Mouse (Mus musculus) embryonic facial prominence, embryonic 15.5 days (tissue): ENCODE results near the gene Otulin. TPM values are rescaled to one million over a fixed set of nuclear protein-coding genes. Genes with fewer than 3 reads are reported as not detected.

Experiments used
- ATAC-seq: fragments of 200-750 bp; cut with Nextera tagmentation; 2 replicates; pipeline ENCODE4 v1.8.0; 2017; ENCODE audit warnings: low read depth, moderate TSS enrichment; ENCODE audit not compliant: insufficient number of reproducible peaks, low FRiP score, low TSS enrichment
- H3K27ac ChIP-seq: fragments of 300-500 bp; sonication (generic); replicated peaks from 2 replicates; pipeline ENCODE4 v1.5.1; 2015; ENCODE audit warnings: mild to moderate bottlenecking, inconsistent platforms
- H3K27me3 ChIP-seq: fragments of 300-500 bp; sonication (generic); 2 replicates; pipeline ENCODE4 v1.6.1; 2015; ENCODE audit warnings: inconsistent platforms
- H3K36me3 ChIP-seq: fragments of 300-500 bp; sonication (generic); 2 replicates; pipeline ENCODE4 v1.6.1; 2015; ENCODE audit warnings: mild to moderate bottlenecking, inconsistent platforms
- H3K4me1 ChIP-seq: fragments of 300-500 bp; sonication (generic); 2 replicates; pipeline ENCODE4 v1.6.1; 2015; ENCODE audit warnings: inconsistent platforms
- H3K4me2 ChIP-seq: fragments of 300-500 bp; sonication (generic); replicated peaks from 2 replicates; pipeline ENCODE4 v1.6.1; 2015; ENCODE audit warnings: mild to moderate bottlenecking, inconsistent platforms
- H3K4me3 ChIP-seq: fragments of 300-500 bp; sonication (generic); replicated peaks from 2 replicates; pipeline ENCODE4 v1.5.1; 2015; ENCODE audit warnings: mild to moderate bottlenecking, inconsistent platforms
- H3K9ac ChIP-seq: fragments of 300-500 bp; sonication (generic); 2 replicates; pipeline ENCODE4 v1.6.1; 2015; ENCODE audit warnings: inconsistent platforms
- H3K9me3 ChIP-seq: fragments of 300-500 bp; sonication (generic); replicated peaks from 2 replicates; pipeline ENCODE4 v1.6.1; 2016; ENCODE audit warnings: inconsistent platforms
- WGBS: fragments of 180-500 bp; shearing (Covaris S2); methylation state at CpG from one replicate; pipeline ENCODE4 v1.1.7; 2015; 5-methylcytosine and 5-hydroxymethylcytosine counted together
- polyA plus RNA-seq: library from polyadenylated mRNA; unstranded; fragments of >200 nt; fragmentation: Nextera tagmentation; extraction: Ambion mirVana; gene quantifications from 2 replicates; pipeline ENCODE4 v1.2.1, GENCODE M21; 2015

Gene Otulin
- polyA plus RNA-seq, 1 experiment from 2014 or later, result 29.7 TPM

DNA sequence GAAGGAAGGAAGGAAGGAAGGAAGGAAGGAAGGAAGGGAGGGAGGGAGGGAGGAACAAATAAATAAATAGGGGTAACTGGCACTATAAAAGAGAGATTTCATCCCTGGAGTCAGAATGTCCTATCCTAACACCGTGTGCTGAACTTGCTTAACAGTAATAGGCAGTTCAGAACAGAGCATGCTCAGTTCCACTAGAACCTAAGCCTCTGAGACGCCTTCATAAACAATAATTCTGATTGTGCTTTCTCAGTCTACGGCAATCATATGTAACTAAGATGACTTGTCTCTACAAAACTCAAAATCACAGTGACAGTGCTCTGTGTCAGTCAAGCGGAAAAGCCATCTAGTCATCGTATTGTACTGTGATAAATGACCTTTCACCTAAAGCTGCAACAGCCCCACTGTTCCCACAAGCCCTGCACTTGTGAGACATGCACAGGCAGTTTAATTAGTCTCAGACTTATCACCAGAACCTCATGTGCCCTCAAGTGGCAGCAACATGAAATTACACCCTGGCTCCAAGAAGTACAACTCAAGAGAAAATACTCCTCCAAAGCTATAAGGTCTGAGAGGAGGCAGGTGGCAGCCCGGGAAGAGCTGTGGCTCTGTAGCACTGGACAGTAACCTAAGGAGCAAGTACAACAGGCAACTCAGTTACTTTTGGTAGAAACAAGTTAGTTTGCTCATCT is 17.8 kb downstream of the Otulin start:
- no peak overlapping the region for H3K9ac ChIP-seq
- no peak overlapping the region for H3K27ac ChIP-seq
- no peaks in the 10 kb centered on the region for H3K9me3 ChIP-seq
- 50% methylated on average over 6 of the region's 6 CpGs for WGBS
- H3K4me3 ChIP-seq, result no peak overlapping the region
- no peaks in the 10 kb centered on the region for H3K27me3 ChIP-seq
- H3K4me1 ChIP-seq, result no peaks in the 10 kb centered on the region
- 0 out of 2 replicates have a peak, but pooled peaks have one; percentile 39 for ATAC-seq
- H3K36me3 ChIP-seq, result peaks cover 41% of the 10 kb centered on the region
- no peak overlapping the region for H3K4me2 ChIP-seq

DNA sequence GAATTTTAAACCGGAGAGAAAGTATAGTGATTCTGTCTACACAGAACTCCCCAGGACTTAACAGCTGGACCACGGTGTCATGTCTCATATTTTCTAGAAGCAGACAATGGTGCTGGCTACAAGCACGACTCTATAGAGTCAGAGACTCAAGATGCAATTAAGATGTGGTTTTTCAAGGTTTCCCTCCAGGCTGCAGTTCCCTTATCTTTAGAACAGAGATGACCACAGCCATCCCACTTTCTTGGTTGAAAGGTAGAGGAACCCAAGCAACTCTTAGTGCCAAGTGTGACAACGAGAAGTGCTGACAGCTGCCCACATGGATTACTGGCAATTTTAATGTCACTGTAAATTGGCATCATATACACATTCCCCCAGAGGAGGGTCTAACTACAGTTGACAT is 20.9 kb downstream of the Otulin start:
- no peak overlapping the region for H3K27ac ChIP-seq
- peaks cover 47% of the 10 kb centered on the region for H3K36me3 ChIP-seq
- no peak for ATAC-seq
- no peak overlapping the region for H3K9ac ChIP-seq
- no peaks in the 10 kb centered on the region for H3K27me3 ChIP-seq
- WGBS, result 69% methylated on average over 4 of the region's 4 CpGs
- no peaks in the 10 kb centered on the region for H3K4me1 ChIP-seq
- H3K4me3 ChIP-seq, result no peak overlapping the region
- H3K4me2 ChIP-seq, result no peak overlapping the region
- H3K9me3 ChIP-seq, result no peaks in the 10 kb centered on the region

GRCm38 (mm10) chr15:27605252-27605651 is 25.2 kb downstream of the Otulin start:
- peaks cover 47% of the 10 kb centered on the region for H3K36me3 ChIP-seq
- 80% methylated on average over 3 of the region's 3 CpGs for WGBS
- no peak overlapping the region for H3K4me2 ChIP-seq
- no peak overlapping the region for H3K9ac ChIP-seq
- no peaks in the 10 kb centered on the region for H3K9me3 ChIP-seq
- H3K27me3 ChIP-seq, result no peaks in the 10 kb centered on the region
- ATAC-seq, result no peak
- H3K4me1 ChIP-seq, result no peaks in the 10 kb centered on the region
- no peak overlapping the region for H3K27ac ChIP-seq
- H3K4me3 ChIP-seq, result no peak overlapping the region

DNA sequence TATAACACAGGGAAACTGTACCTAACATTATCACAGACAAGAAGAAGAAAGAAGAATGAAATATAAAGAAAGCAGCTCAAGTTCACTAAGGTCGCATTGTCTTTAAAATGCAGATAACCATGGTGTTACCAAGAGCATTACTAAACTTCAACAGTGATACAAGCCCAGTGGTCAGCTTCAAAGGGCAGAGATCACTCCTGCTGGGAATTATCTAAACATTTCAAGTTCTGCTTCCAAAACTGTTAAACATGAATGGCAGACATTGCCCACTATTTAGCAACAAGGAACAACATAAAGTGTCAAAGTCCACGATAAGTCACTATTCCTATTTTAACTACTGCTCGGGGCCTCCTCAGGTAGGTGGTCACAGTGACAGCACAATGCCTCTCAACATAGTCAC is 25.9 kb downstream of the Otulin start:
- H3K27me3 ChIP-seq, result no peaks in the 10 kb centered on the region
- 94% methylated on average over 3 of the region's 3 CpGs for WGBS
- H3K36me3 ChIP-seq, result peaks cover 52% of the 10 kb centered on the region
- H3K4me3 ChIP-seq, result no peak overlapping the region
- no peak overlapping the region for H3K9ac ChIP-seq
- H3K9me3 ChIP-seq, result no peaks in the 10 kb centered on the region
- H3K27ac ChIP-seq, result no peak overlapping the region
- H3K4me2 ChIP-seq, result no peak overlapping the region
- H3K4me1 ChIP-seq, result no peaks in the 10 kb centered on the region
- ATAC-seq, result no peak

DNA sequence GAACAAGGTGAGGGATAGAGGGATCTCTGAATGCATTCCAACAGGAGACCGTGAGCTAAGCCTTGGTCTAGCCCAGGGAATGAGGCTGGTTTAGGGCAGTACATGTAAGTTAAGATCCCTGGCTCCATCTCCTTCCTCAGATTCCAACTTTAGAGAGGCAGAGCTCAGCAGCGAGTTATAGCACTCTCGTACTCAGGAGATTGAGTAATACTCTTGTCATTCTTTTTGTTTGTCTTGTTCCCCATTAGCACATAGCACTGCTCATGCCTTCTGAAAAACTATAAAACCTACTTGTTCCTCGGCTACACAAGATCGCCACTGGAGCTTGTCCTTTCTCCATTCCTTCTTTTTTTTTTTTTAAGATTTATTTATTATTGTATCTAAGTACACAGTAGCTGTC is 30.0 kb downstream of the Otulin start:
- peaks cover 26% of the 10 kb centered on the region; the same call in 1 of the 2 replicates for H3K36me3 ChIP-seq
- H3K4me1 ChIP-seq, result peaks cover 2% of the 10 kb centered on the region
- H3K9ac ChIP-seq, result no peak overlapping the region
- 89% methylated on average over 5 of the region's 5 CpGs for WGBS
- H3K9me3 ChIP-seq, result no peaks in the 10 kb centered on the region
- no peak overlapping the region for H3K27ac ChIP-seq
- no peak for ATAC-seq
- no peak overlapping the region for H3K4me2 ChIP-seq
- no peak overlapping the region for H3K4me3 ChIP-seq
- H3K27me3 ChIP-seq, result no peaks in the 10 kb centered on the region

DNA sequence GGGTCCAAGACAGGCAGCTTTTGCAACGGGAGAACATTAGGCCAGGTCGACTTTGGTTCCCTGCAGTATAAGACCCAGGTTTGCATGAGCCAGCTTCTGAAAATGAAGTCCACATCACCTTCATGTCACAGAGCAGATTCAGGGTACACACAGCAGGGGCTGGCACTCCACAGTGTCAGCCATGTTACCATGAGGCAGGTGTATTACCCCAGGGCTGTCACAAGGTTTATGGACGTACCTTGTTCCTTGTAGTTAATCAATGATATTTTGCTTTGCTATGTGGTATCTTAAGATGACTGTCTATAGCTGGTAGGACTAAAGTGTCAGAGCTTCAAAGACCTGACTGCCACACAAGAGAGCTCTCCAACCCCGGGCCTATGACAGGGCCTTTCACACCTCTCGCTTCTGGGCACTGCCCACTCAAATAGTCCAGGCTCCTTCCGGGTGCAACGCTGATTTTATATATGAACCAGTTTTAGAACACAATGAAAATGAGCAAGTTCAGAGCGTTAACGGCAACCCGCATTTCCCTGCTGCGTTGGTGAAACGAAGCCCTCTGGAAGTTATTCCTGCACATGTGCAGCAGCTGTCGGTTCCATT is 31.6 kb downstream of the Otulin start:
- H3K4me2 ChIP-seq, result no peak overlapping the region
- no peak overlapping the region for H3K27ac ChIP-seq
- WGBS, result 78% methylated on average over 13 of the region's 13 CpGs
- H3K4me3 ChIP-seq, result no peak overlapping the region
- no peaks in the 10 kb centered on the region for H3K9me3 ChIP-seq
- peaks cover 22% of the 10 kb centered on the region; the same call in 1 of the 2 replicates for H3K36me3 ChIP-seq
- H3K27me3 ChIP-seq, result no peaks in the 10 kb centered on the region
- H3K9ac ChIP-seq, result no peak overlapping the region
- H3K4me1 ChIP-seq, result peaks cover 7% of the 10 kb centered on the region
- no peak for ATAC-seq

DNA sequence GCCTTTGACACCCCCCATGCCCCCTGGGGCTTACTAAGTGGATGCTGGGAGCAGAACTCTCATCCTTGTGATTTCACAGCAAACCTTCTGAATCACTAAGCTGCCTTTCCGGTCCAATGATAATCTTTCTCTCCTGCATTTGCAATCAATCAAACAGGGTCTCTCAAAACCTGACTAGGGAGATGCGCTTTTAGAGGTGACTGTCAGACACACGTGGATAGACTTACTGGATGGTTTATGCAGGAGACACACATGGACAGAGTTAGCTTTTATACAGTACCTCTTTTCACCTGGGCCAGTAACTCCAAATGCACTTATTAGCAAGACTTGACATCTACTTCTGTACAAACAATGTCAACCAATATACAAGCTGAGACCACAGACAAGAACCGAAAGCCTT is 33.0 kb downstream of the Otulin start:
- H3K4me1 ChIP-seq, result peaks cover 7% of the 10 kb centered on the region
- no peak overlapping the region for H3K4me2 ChIP-seq
- H3K36me3 ChIP-seq, result peaks cover 27% of the 10 kb centered on the region
- WGBS, result 81% methylated on average over 4 of the region's 4 CpGs
- no peak overlapping the region for H3K27ac ChIP-seq
- no peaks in the 10 kb centered on the region for H3K27me3 ChIP-seq
- no peak overlapping the region for H3K9ac ChIP-seq
- no peak for ATAC-seq
- H3K4me3 ChIP-seq, result no peak overlapping the region
- no peaks in the 10 kb centered on the region for H3K9me3 ChIP-seq

GRCm38 (mm10) chr15:27596463-27597140 is 33.9 kb downstream of the Otulin start:
- H3K4me3 ChIP-seq, result no peak overlapping the region
- H3K9me3 ChIP-seq, result no peaks in the 10 kb centered on the region
- no peak overlapping the region for H3K4me2 ChIP-seq
- H3K4me1 ChIP-seq, result peaks cover 7% of the 10 kb centered on the region
- peaks cover 35% of the 10 kb centered on the region for H3K36me3 ChIP-seq
- WGBS, result 66% methylated on average over 3 of the region's 3 CpGs
- H3K27ac ChIP-seq, result peak overlapping the region; percentile 30; the same call in 1 of the 2 replicates
- H3K9ac ChIP-seq, result no peak overlapping the region
- no peaks in the 10 kb centered on the region for H3K27me3 ChIP-seq
- ATAC-seq, result no peak

DNA sequence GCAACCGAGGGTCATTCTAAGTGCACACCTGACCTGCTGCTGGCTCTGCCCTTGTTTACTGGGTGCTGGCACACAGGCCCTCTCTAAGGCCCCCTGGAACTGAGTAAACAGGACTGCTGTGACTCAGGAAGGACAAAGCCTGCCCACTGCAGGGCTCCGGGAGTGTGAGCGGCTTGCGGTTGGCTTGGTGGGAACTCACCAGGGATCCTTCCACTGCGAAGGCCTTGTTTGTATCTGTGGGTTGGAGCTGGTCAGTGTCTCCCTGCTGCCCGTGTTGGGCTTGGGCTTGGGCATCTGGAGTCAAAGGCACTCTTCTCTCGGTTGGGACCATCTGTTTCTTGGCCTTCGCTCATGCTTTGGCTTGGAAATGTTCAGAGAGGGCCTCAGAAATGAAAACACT is 34.9 kb downstream of the Otulin start:
- ATAC-seq, result peak; percentile 44; the same call in 1 of the 2 replicates
- Histone ChIP-seq H3K4me1 (peaks cover 7% of the 10 kb centered on the region), H3K27ac (peak overlapping the region; percentile 80), H3K9ac (no peak overlapping the region), H3K36me3 (peaks cover 39% of the 10 kb centered on the region), H3K4me3 (no peak overlapping the region), H3K9me3 (no peaks in the 10 kb centered on the region), H3K27me3 (no peaks in the 10 kb centered on the region), H3K4me2 (no peak overlapping the region)
- 60% methylated on average over 8 of the region's 8 CpGs for WGBS

DNA sequence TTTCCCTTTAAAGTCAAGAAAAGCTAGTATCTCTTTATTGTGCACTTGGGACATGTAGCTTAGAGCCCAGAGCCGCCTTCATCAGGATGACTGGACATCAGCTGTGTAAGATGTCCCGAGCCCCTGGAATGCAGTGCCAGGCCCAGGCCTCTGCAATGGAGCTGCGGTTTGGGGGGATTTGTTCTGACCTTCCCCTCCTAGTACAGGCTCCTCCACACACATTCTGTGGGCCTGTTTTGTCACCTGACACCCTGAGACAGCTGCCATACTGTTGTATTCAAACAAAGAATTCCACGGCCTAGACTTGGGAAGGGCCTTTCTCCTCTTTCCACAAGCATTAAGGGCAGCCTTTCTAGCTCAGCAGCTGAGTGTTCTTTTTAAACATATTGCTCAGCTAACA is 35.5 kb downstream of the Otulin start:
- ATAC-seq, result peak; percentile 80
- WGBS, result 36% methylated on average over 4 of the region's 4 CpGs
- peaks cover 7% of the 10 kb centered on the region for H3K4me1 ChIP-seq
- no peak overlapping the region for H3K4me2 ChIP-seq
- H3K27ac ChIP-seq, result peak overlapping the region; percentile 80
- H3K27me3 ChIP-seq, result no peaks in the 10 kb centered on the region
- no peaks in the 10 kb centered on the region for H3K9me3 ChIP-seq
- no peak overlapping the region for H3K9ac ChIP-seq
- peaks cover 41% of the 10 kb centered on the region for H3K36me3 ChIP-seq
- no peak overlapping the region for H3K4me3 ChIP-seq

- Histone ChIP-seq H3K36me3 (peaks cover 35% of the 10 kb centered on the region), H3K9ac (no peak overlapping the region), H3K9me3 (no peaks in the 10 kb centered on the region), H3K27ac (no peak overlapping the region), H3K4me3 (no peak overlapping the region), H3K4me1 (peaks cover 7% of the 10 kb centered on the region), H3K4me2 (no peak overlapping the region), H3K27me3 (no peaks in the 10 kb centered on the region)
- 80% methylated on average over 13 of the region's 13 CpGs for WGBS
- ATAC-seq, result no peak
Measured at GRCm38 (mm10) chr15:27593717-27594116, 36.8 kb downstream of the Otulin start.
